Mouse (Mus musculus) MEL (cell line): ENCODE data around the gene 4930550C14Rik. TPM values are rescaled to one million over a fixed set of nuclear protein-coding genes. Genes with fewer than 3 reads are reported as not detected.

Experiments used
- DNase-seq: peaks from one replicate; pipeline ENCODE4 v3.0.0; 2011; ENCODE audit warnings: low read depth, low spot score
- H3K27ac ChIP-seq: 2 replicates; pipeline ENCODE4 v1.5.1; 2012; ENCODE audit warnings: low read depth, mild to moderate bottlenecking, control low read depth, low read length, moderate library complexity; ENCODE audit not compliant: control insufficient read depth
- H3K27me3 ChIP-seq, 2 experiments: fragments of 150-350 bp in 1 of 2; sonication (generic) in 1 of 2; 2 replicates each; pipeline ENCODE4 v1.6.1; 2012; ENCODE audit warnings: low read length in 2 of 2, mild to moderate bottlenecking in 2 of 2, improper control_type of control experiment in 1 of 2, moderate library complexity in 1 of 2; ENCODE audit not compliant: insufficient read depth in 2 of 2, control insufficient read depth in 1 of 2
- H3K36me3 ChIP-seq, 2 experiments: 2 replicates each; pipeline ENCODE4 v1.6.1; 2012 to 2014; ENCODE audit warnings: low read length in 2 of 2, improper control_type of control experiment in 1 of 2, inconsistent platforms in 1 of 2, mild to moderate bottlenecking in 1 of 2; ENCODE audit not compliant: insufficient read depth in 2 of 2, control insufficient read depth in 1 of 2
- H3K4me1 ChIP-seq, 2 experiments: fragments of 150-350 bp in 1 of 2; sonication (generic) in 1 of 2; 2 replicates each; pipeline ENCODE4 v1.6.1; 2012; ENCODE audit warnings: low read length in 2 of 2, improper control_type of control experiment in 1 of 2, mild to moderate bottlenecking in 1 of 2; ENCODE audit not compliant: insufficient read depth in 2 of 2, control insufficient read depth in 1 of 2
- H3K4me3 ChIP-seq, 2 experiments: fragments of 150-350 bp in 1 of 2; sonication (generic) in 1 of 2; 2 replicates each; pipeline ENCODE4 v1.5.1; 2012; ENCODE audit warnings: low read depth in 2 of 2, low read length in 2 of 2, mild to moderate bottlenecking in 2 of 2, moderate library complexity in 2 of 2, control low read depth in 1 of 2, improper control_type of control experiment in 1 of 2; ENCODE audit not compliant: control insufficient read depth in 1 of 2, insufficient read depth in 1 of 2
- H3K79me2 ChIP-seq: 2 replicates; pipeline ENCODE4 v1.6.1; 2012; ENCODE audit warnings: mild to moderate bottlenecking, low read length, moderate library complexity; ENCODE audit not compliant: control insufficient read depth, poor library complexity, insufficient read depth
- H3K9ac ChIP-seq: 2 replicates; pipeline ENCODE4 v1.6.1; 2012; ENCODE audit warnings: low read depth, mild to moderate bottlenecking, control low read depth, low read length, moderate library complexity; ENCODE audit not compliant: control insufficient read depth, poor library complexity, severe bottlenecking
- H3K9me3 ChIP-seq: fragments of 150-350 bp; sonication (generic); replicated peaks from 2 replicates; pipeline ENCODE4 v1.6.1; 2012; ENCODE audit warnings: mild to moderate bottlenecking, low read length, improper control_type of control experiment, moderate library complexity; ENCODE audit not compliant: insufficient read depth
- BHLHE40 ChIP-seq: IDR thresholded peaks from 2 replicates; pipeline ENCODE4 v1.6.1; 2012; ENCODE audit warnings: low read depth, mild to moderate bottlenecking, inconsistent platforms, low read length, improper control_type of control experiment, borderline replicate concordance
- ELF1 ChIP-seq: IDR thresholded peaks from 2 replicates; pipeline ENCODE4 v1.6.1; 2014; ENCODE audit warnings: low read depth, mild to moderate bottlenecking, inconsistent platforms, low read length, improper control_type of control experiment, moderate library complexity
- HCFC1 ChIP-seq: IDR thresholded peaks from 2 replicates; pipeline ENCODE4 v1.6.1; 2012; ENCODE audit warnings: low read depth, mild to moderate bottlenecking, inconsistent platforms, low read length, improper control_type of control experiment, moderate library complexity
- MAFK ChIP-seq: IDR thresholded peaks from 2 replicates; pipeline ENCODE4 v1.6.1; 2011; ENCODE audit warnings: low read depth, mild to moderate bottlenecking, low read length, improper control_type of control experiment, borderline replicate concordance
- MAZ ChIP-seq: IDR thresholded peaks from 2 replicates; pipeline ENCODE4 v1.6.1; 2012; ENCODE audit warnings: low read depth, mild to moderate bottlenecking, inconsistent platforms, low read length, improper control_type of control experiment
- MEF2A ChIP-seq: IDR thresholded peaks from 2 replicates; pipeline ENCODE4 v1.6.1; 2014; ENCODE audit warnings: low read depth, mild to moderate bottlenecking, inconsistent platforms, low read length, improper control_type of control experiment; ENCODE audit not compliant: poor library complexity, insufficient replicate concordance, severe bottlenecking; ENCODE audit errors: extremely low read depth
- MXI1 ChIP-seq: IDR thresholded peaks from 2 replicates; pipeline ENCODE4 v1.6.1; 2011; ENCODE audit warnings: mild to moderate bottlenecking, low read depth, low read length, improper control_type of control experiment
- NRF1 ChIP-seq: IDR thresholded peaks from 2 replicates; pipeline ENCODE4 v1.6.1; 2014; ENCODE audit warnings: low read depth, mild to moderate bottlenecking, inconsistent platforms, low read length, improper control_type of control experiment, moderate library complexity; ENCODE audit not compliant: poor library complexity, insufficient read depth, severe bottlenecking
- POLR2A ChIP-seq, 2 experiments: IDR thresholded peaks; 2 replicates each; pipeline ENCODE4 v1.6.1; 2011 to 2012; ENCODE audit warnings: low read length in 2 of 2, mild to moderate bottlenecking in 2 of 2, control low read depth in 1 of 2, improper control_type of control experiment in 1 of 2, low read depth in 1 of 2, moderate library complexity in 1 of 2; ENCODE audit not compliant: control insufficient read depth in 1 of 2, insufficient read depth in 1 of 2, poor library complexity in 1 of 2
- POLR2AphosphoS5 ChIP-seq: IDR thresholded peaks from 2 replicates; pipeline ENCODE4 v1.6.1; 2012; ENCODE audit warnings: low read depth, borderline replicate concordance, mild to moderate bottlenecking, inconsistent platforms, low read length, moderate library complexity, mixed read lengths
- RCOR1 ChIP-seq: IDR thresholded peaks from 2 replicates; pipeline ENCODE4 v1.6.1; 2012; ENCODE audit warnings: low read depth, mild to moderate bottlenecking, inconsistent platforms, low read length, improper control_type of control experiment
- SMC3 ChIP-seq: IDR thresholded peaks from 2 replicates; pipeline ENCODE4 v1.6.1; 2011; ENCODE audit warnings: low read depth, low read length, improper control_type of control experiment
- TCF12 ChIP-seq: IDR thresholded peaks from 2 replicates; pipeline ENCODE4 v1.6.1; 2014; ENCODE audit warnings: low read depth, mild to moderate bottlenecking, inconsistent platforms, low read length, improper control_type of control experiment, moderate library complexity
- USF1 ChIP-seq: IDR thresholded peaks from 2 replicates; pipeline ENCODE4 v1.6.1; 2014; ENCODE audit warnings: low read depth, mild to moderate bottlenecking, inconsistent platforms, low read length, improper control_type of control experiment, moderate library complexity
- USF2 ChIP-seq, 2 experiments: IDR thresholded peaks; 2 replicates each; pipeline ENCODE4 v1.6.1; 2011 to 2012; ENCODE audit warnings: improper control_type of control experiment in 2 of 2, low read length in 2 of 2, borderline replicate concordance in 1 of 2, inconsistent platforms in 1 of 2, low read depth in 1 of 2, mild to moderate bottlenecking in 1 of 2; ENCODE audit not compliant: insufficient read depth in 1 of 2
- ZC3H11A ChIP-seq: IDR thresholded peaks from 2 replicates; pipeline ENCODE4 v1.6.1; 2012; ENCODE audit warnings: low read depth, mild to moderate bottlenecking, inconsistent platforms, low read length, improper control_type of control experiment
- ZKSCAN1 ChIP-seq: IDR thresholded peaks from 2 replicates; pipeline ENCODE4 v1.6.1; 2012; ENCODE audit warnings: low read depth, mild to moderate bottlenecking, inconsistent platforms, low read length, improper control_type of control experiment, moderate library complexity
- ZMIZ1 ChIP-seq: IDR thresholded peaks from 2 replicates; pipeline ENCODE4 v1.6.1; 2012; ENCODE audit warnings: low read depth, mild to moderate bottlenecking, inconsistent platforms, low read length, improper control_type of control experiment, moderate library complexity
- polyA plus RNA-seq, 2 experiments: library from polyadenylated mRNA; stranded (reverse) in 1 of 2; unstranded in 1 of 2; fragments of >175 nt in 1 of 2; fragments of >200 nt in 1 of 2; gene quantifications; 2 replicates each; pipeline versions ENCODE4 v1.2.1 to v1.2.4; 2012; ENCODE audit warnings: low replicate concordance in 2 of 2, low read depth in 1 of 2; ENCODE audit not compliant: insufficient read length in 2 of 2, insufficient read depth in 1 of 2, missing spikeins in 1 of 2
- total RNA-seq: library from RNA; depleted of rRNA; stranded (reverse); fragments of 300-350 nt; gene quantifications from 2 replicates; pipeline ENCODE4 v1.2.3, GENCODE M21; 2012

4930550C14Rik gene
- total and polyA plus RNA-seq, 3 experiments = 0.08 TPM; not detected in 1

- no peak overlapping the region for H3K27ac ChIP-seq
- H3K9ac ChIP-seq = no peak overlapping the region
- H3K27me3 ChIP-seq = no peaks in the 10 kb centered on the region
- no peaks in the 10 kb centered on the region; a peak in 1 of 4 replicates for H3K4me1 ChIP-seq
- no peak for TF ChIP-seq MXI1
- TF ChIP-seq RCOR1 = no peak
- no peak for TF ChIP-seq SMC3
- no peak for TF ChIP-seq ZMIZ1
- no peak for TF ChIP-seq MAFK
- TF ChIP-seq POLR2AphosphoS5 = no peak
- no peak overlapping the region for H3K4me3 ChIP-seq
- no peaks in the 10 kb centered on the region for H3K79me2 ChIP-seq
- no peaks in the 10 kb centered on the region for H3K9me3 ChIP-seq
- H3K36me3 ChIP-seq = no peaks in the 10 kb centered on the region
- DNase-seq = no peak
Observed at GRCm38 (mm10) chr9:53400696-53401095, 1.4 kb upstream of the 4930550C14Rik start.

- no peaks in the 10 kb centered on the region for H3K79me2 ChIP-seq
- DNase-seq = no peak
- H3K9ac ChIP-seq = no peak overlapping the region
- H3K36me3 ChIP-seq = no peaks in the 10 kb centered on the region
- H3K27me3 ChIP-seq = no peaks in the 10 kb centered on the region
- H3K27ac ChIP-seq = no peak overlapping the region
- no peak overlapping the region for H3K4me3 ChIP-seq
- H3K4me1 ChIP-seq = no peaks in the 10 kb centered on the region; a peak in 1 of 4 replicates
- H3K9me3 ChIP-seq = no peaks in the 10 kb centered on the region
- TF ChIP-seq NRF1 (no peak), USF2 (IDR thresholded peaks at IDR 0.05; ENCODE audit: borderline replicate concordance in 1 of 2, insufficient read depth in 1 of 2, low read depth in 1 of 2, low read length in 2 of 2) (no peak), ZC3H11A (no peak), TCF12 (no peak), MEF2A (no peak), USF1 (no peak), HCFC1 (no peak), MAFK (no peak), BHLHE40 (no peak), ZKSCAN1 (no peak), POLR2A (IDR thresholded peaks at IDR 0.05; ENCODE audit: control insufficient read depth in 1 of 2, insufficient read depth in 1 of 2, low read depth in 1 of 2, low read length in 2 of 2, poor library complexity in 1 of 2) (no peak), MXI1 (no peak), ELF1 (no peak), MAZ (no peak), POLR2AphosphoS5 (no peak)
Observed at GRCm38 (mm10) chr9:53401146-53401545, 979 bp upstream of the 4930550C14Rik start.
